Mouse (Mus musculus) G1E (cell line): ENCODE data around the gene Tbxas1.

ENCODE experiments used
- CTCF ChIP-seq: IDR thresholded peaks from 2 replicates; pipeline ENCODE4 v1.5.1; 2012; ENCODE audit warnings: low read depth, low read length, inconsistent platforms, mixed read lengths
- GATA1 ChIP-seq: IDR thresholded peaks from 2 replicates; pipeline ENCODE4 v1.6.1; 2012; ENCODE audit warnings: borderline replicate concordance, low read length, inconsistent platforms, mixed read lengths
- GATA2 ChIP-seq: IDR thresholded peaks from 2 replicates; pipeline ENCODE4 v1.6.1; 2012; ENCODE audit warnings: low read depth, low read length, inconsistent platforms, borderline replicate concordance
- POLR2AphosphoS5 ChIP-seq: IDR thresholded peaks from 2 replicates; pipeline ENCODE4 v1.6.1; 2012; ENCODE audit warnings: low read depth, low read length, inconsistent platforms; ENCODE audit not compliant: insufficient replicate concordance
- TAL1 ChIP-seq: conservative IDR thresholded peaks from 2 replicates; pipeline ENCODE4 v1.6.1; 2012; ENCODE audit warnings: low read depth, low read length, inconsistent platforms, mixed read lengths

GRCm38 (mm10) chr6:38986641-38987040, 111.4 kb downstream of the Tbxas1 start:
- TF ChIP-seq CTCF, result no peak
- TF ChIP-seq TAL1, result no peak
- no peak for TF ChIP-seq GATA1
- TF ChIP-seq GATA2, result no peak
- no peak for TF ChIP-seq POLR2AphosphoS5
